Mouse (Mus musculus): ENCODE data around the gene Slc1a3. TPM values are rescaled to one million over a fixed set of nuclear protein-coding genes. Genes with fewer than 3 reads are reported as not detected.

Slc1a3 gene
- not detected in 2 replicates for total RNA-seq (2014; fragmentation: Nextera tagmentation)
- total RNA-seq (2017): 0.06 and 0.16 TPM in 2 replicates
- polyA plus RNA-seq (2012): not detected in 2 replicates

- Histone ChIP-seq H3K9me3 (replicated peaks) (no peaks in the 10 kb centered on the region), H3K27me3 (ENCODE audit: insufficient read depth, low read length) (peaks cover 28% of the 10 kb centered on the region), H3K4me1 (ENCODE audit: insufficient read depth, low read depth, low read length) (no peaks in the 10 kb centered on the region), H3K4me3 (ENCODE audit: low read depth, low read length) (no peak within 1 kb of the TSS), H3K36me3 (replicated peaks) (no peaks in the 10 kb centered on the region)
- DNase-seq (ENCODE audit: low spot score) (no peak), ATAC-seq (ENCODE audit: extremely low read depth, insufficient number of reproducible peaks, low FRiP score, poor library complexity, severe bottlenecking) (no peak)
- TF ChIP-seq GATA2 (IDR thresholded peaks at IDR 0.05; ENCODE audit: borderline replicate concordance, low read depth, low read length) (no peak), POLR2AphosphoS5 (IDR thresholded peaks at IDR 0.05; ENCODE audit: insufficient replicate concordance, low read depth, low read length) (no peak), CTCF (IDR thresholded peaks at IDR 0.05; ENCODE audit: low read depth, low read length) (no peak), GATA1 (IDR thresholded peaks at IDR 0.05; ENCODE audit: borderline replicate concordance, low read length) (no peak), TAL1 (conservative IDR thresholded peaks at IDR 0.05; ENCODE audit: low read depth, low read length) (no peak)
Observed at GRCm38 (mm10) chr15:8710146-8711006, at the start of gene Slc1a3. TSS of gene Slc1a3 (minus strand) at chr15:8710764.

GRCm38 (mm10) chr15:8759026-8759425 lies 48.5 kb upstream of the Slc1a3 start:
- no peak overlapping the region for H3K4me3 ChIP-seq (ENCODE audit: low read depth, low read length)
- DNase-seq (ENCODE audit: low spot score): no peak
- no peaks in the 10 kb centered on the region for H3K4me1 ChIP-seq (ENCODE audit: insufficient read depth, low read depth, low read length)
- TF ChIP-seq GATA2 (IDR thresholded peaks at IDR 0.05; ENCODE audit: borderline replicate concordance, low read depth, low read length) (no peak), TAL1 (conservative IDR thresholded peaks at IDR 0.05; ENCODE audit: low read depth, low read length) (no peak), GATA1 (IDR thresholded peaks at IDR 0.05; ENCODE audit: borderline replicate concordance, low read length) (no peak), POLR2AphosphoS5 (IDR thresholded peaks at IDR 0.05; ENCODE audit: insufficient replicate concordance, low read depth, low read length) (no peak), CTCF (IDR thresholded peaks at IDR 0.05; ENCODE audit: low read depth, low read length) (no peak)
- H3K36me3 ChIP-seq (replicated peaks): no peaks in the 10 kb centered on the region
- no peak for ATAC-seq (ENCODE audit: extremely low read depth, insufficient number of reproducible peaks, low FRiP score, poor library complexity, severe bottlenecking)
- no peaks in the 10 kb centered on the region for H3K9me3 ChIP-seq (replicated peaks)
- H3K27me3 ChIP-seq (ENCODE audit: insufficient read depth, low read length): peaks cover 10% of the 10 kb centered on the region; the same call in 1 of the 2 replicates

GRCm38 (mm10) chr15:8756441-8756840 lies 45.9 kb upstream of the Slc1a3 start:
- H3K4me3 ChIP-seq (ENCODE audit: low read depth, low read length): no peak overlapping the region
- no peaks in the 10 kb centered on the region for H3K36me3 ChIP-seq (replicated peaks)
- H3K27me3 ChIP-seq (ENCODE audit: insufficient read depth, low read length): peaks cover 10% of the 10 kb centered on the region; the same call in 1 of the 2 replicates
- ATAC-seq (ENCODE audit: extremely low read depth, insufficient number of reproducible peaks, low FRiP score, poor library complexity, severe bottlenecking) (no peak), DNase-seq (ENCODE audit: low spot score) (no peak)
- TF ChIP-seq GATA2 (IDR thresholded peaks at IDR 0.05; ENCODE audit: borderline replicate concordance, low read depth, low read length): no peak
- TF ChIP-seq TAL1 (conservative IDR thresholded peaks at IDR 0.05; ENCODE audit: low read depth, low read length): no peak
- no peak for TF ChIP-seq GATA1 (IDR thresholded peaks at IDR 0.05; ENCODE audit: borderline replicate concordance, low read length)
- TF ChIP-seq CTCF (IDR thresholded peaks at IDR 0.05; ENCODE audit: low read depth, low read length): no peak
- no peak for TF ChIP-seq POLR2AphosphoS5 (IDR thresholded peaks at IDR 0.05; ENCODE audit: insufficient replicate concordance, low read depth, low read length)
- no peaks in the 10 kb centered on the region for H3K9me3 ChIP-seq (replicated peaks)
- H3K4me1 ChIP-seq (ENCODE audit: insufficient read depth, low read depth, low read length): no peaks in the 10 kb centered on the region

- no peak for DNase-seq (ENCODE audit: low spot score)
- no peaks in the 10 kb centered on the region for H3K27me3 ChIP-seq (ENCODE audit: insufficient read depth, low read length)
- H3K36me3 ChIP-seq (replicated peaks): no peaks in the 10 kb centered on the region
- no peak for TF ChIP-seq CTCF (IDR thresholded peaks at IDR 0.05; ENCODE audit: low read depth, low read length)
- H3K4me3 ChIP-seq (ENCODE audit: low read depth, low read length): no peak overlapping the region
- H3K4me1 ChIP-seq (ENCODE audit: insufficient read depth, low read depth, low read length): no peaks in the 10 kb centered on the region
- no peak for ATAC-seq (ENCODE audit: extremely low read depth, insufficient number of reproducible peaks, low FRiP score, poor library complexity, severe bottlenecking)
- H3K9me3 ChIP-seq (replicated peaks): no peaks in the 10 kb centered on the region
Observed at GRCm38 (mm10) chr15:8749762-8750161, 39.2 kb upstream of the Slc1a3 start.

- TF ChIP-seq CTCF (IDR thresholded peaks at IDR 0.05; ENCODE audit: low read depth, low read length): no peak
- TF ChIP-seq GATA1 (IDR thresholded peaks at IDR 0.05; ENCODE audit: borderline replicate concordance, low read length): no peak
- TF ChIP-seq GATA2 (IDR thresholded peaks at IDR 0.05; ENCODE audit: borderline replicate concordance, low read depth, low read length): no peak
- no peak for TF ChIP-seq POLR2AphosphoS5 (IDR thresholded peaks at IDR 0.05; ENCODE audit: insufficient replicate concordance, low read depth, low read length)
- no peak for TF ChIP-seq TAL1 (conservative IDR thresholded peaks at IDR 0.05; ENCODE audit: low read depth, low read length)
- no peak overlapping the region for H3K4me3 ChIP-seq (ENCODE audit: low read depth, low read length)
Observed at GRCm38 (mm10) chr15:8748771-8749170, 38.2 kb upstream of the Slc1a3 start.

GRCm38 (mm10) chr15:8741593-8741992 lies 31.0 kb upstream of the Slc1a3 start:
- DNase-seq (ENCODE audit: low spot score) (no peak), ATAC-seq (ENCODE audit: extremely low read depth, insufficient number of reproducible peaks, low FRiP score, poor library complexity, severe bottlenecking) (no peak)
- TF ChIP-seq POLR2AphosphoS5 (IDR thresholded peaks at IDR 0.05; ENCODE audit: insufficient replicate concordance, low read depth, low read length) (no peak), GATA2 (IDR thresholded peaks at IDR 0.05; ENCODE audit: borderline replicate concordance, low read depth, low read length) (no peak), GATA1 (IDR thresholded peaks at IDR 0.05; ENCODE audit: borderline replicate concordance, low read length) (no peak), TAL1 (conservative IDR thresholded peaks at IDR 0.05; ENCODE audit: low read depth, low read length) (no peak), CTCF (IDR thresholded peaks at IDR 0.05; ENCODE audit: low read depth, low read length) (no peak)
- H3K27me3 ChIP-seq (ENCODE audit: insufficient read depth, low read length): no peaks in the 10 kb centered on the region
- H3K9me3 ChIP-seq (replicated peaks): no peaks in the 10 kb centered on the region
- H3K4me3 ChIP-seq (ENCODE audit: low read depth, low read length): no peak overlapping the region
- H3K36me3 ChIP-seq (replicated peaks): no peaks in the 10 kb centered on the region
- H3K4me1 ChIP-seq (ENCODE audit: insufficient read depth, low read depth, low read length): no peaks in the 10 kb centered on the region

More at GRCm38 (mm10) chr15:8748771-8749170, 38.2 kb upstream of the Slc1a3 start:
- Histone ChIP-seq H3K36me3 (replicated peaks) (no peaks in the 10 kb centered on the region), H3K27me3 (ENCODE audit: insufficient read depth, low read length) (no peaks in the 10 kb centered on the region), H3K4me1 (ENCODE audit: insufficient read depth, low read depth, low read length) (no peaks in the 10 kb centered on the region), H3K9me3 (replicated peaks) (no peaks in the 10 kb centered on the region)
- DNase-seq (ENCODE audit: low spot score) (no peak), ATAC-seq (ENCODE audit: extremely low read depth, insufficient number of reproducible peaks, low FRiP score, poor library complexity, severe bottlenecking) (no peak)

Measured in G1E (cell line).